Mouse (Mus musculus) olfactory bulb, adult 2 months (tissue): ENCODE results near the gene Cramp1l.

Experiments
- CTCF ChIP-seq: fragments of 200-500 bp; IDR thresholded peaks from 2 replicates; pipeline ENCODE4 v1.5.1; 2012; ENCODE audit warnings: low read depth, mild to moderate bottlenecking, low read length, moderate library complexity; ENCODE audit not compliant: insufficient read depth
- POLR2A ChIP-seq: fragments of 200-500 bp; IDR thresholded peaks from 2 replicates; pipeline ENCODE4 v1.6.1; 2012; ENCODE audit warnings: mild to moderate bottlenecking, low read depth, low read length, moderate library complexity; ENCODE audit not compliant: insufficient read depth

- TF ChIP-seq CTCF: no peak
- no peak for TF ChIP-seq POLR2A
Observed at GRCm38 (mm10) chr17:24994721-24995120, 20.9 kb downstream of the Cramp1l start.
